Mouse (Mus musculus) ES-Bruce4 (cell line): ENCODE measurements at regions not wholly inside any gene's neighbourhood (a gene's known extent, or its start where the extent isn't known, plus 50 kb on each side); places are given as distances from the start of the nearest gene placed in this dataset.

Experiments
- CTCF ChIP-seq: IDR thresholded peaks from one replicate; pipeline ENCODE4 v1.8.1; 2011; ENCODE audit warnings: low read depth, low read length
- EP300 ChIP-seq: IDR thresholded peaks from 2 replicates; pipeline ENCODE4 v1.6.1; 2011; ENCODE audit warnings: low read depth, low read length; ENCODE audit not compliant: insufficient read depth
- POLR2A ChIP-seq: IDR thresholded peaks from one replicate; pipeline ENCODE4 v1.8.1; 2011; ENCODE audit warnings: low read length; ENCODE audit not compliant: insufficient read depth

GRCm38 (mm10) chr9:98754764-98755163, 87.5 kb upstream of the Prr23a1 start:
- TF ChIP-seq POLR2A: no peak
- TF ChIP-seq CTCF: no peak
- no peak for TF ChIP-seq EP300
